20 mouse cellular contexts compared by ENCODE assay signal in genomic region chr19:46656151-46656840, GRCm38 (mm10). TPM values are rescaled to one million over a fixed set of nuclear protein-coding genes. Genes with fewer than 3 reads are reported as not detected.
"Had no signal": no experiment of that assay in that cellular context is flagged by ENCODE, and none has a peak within 500 bp of the region (broad histone marks: within the 10 kb centered on the region; RNA-seq: fewer than 3 reads in every experiment).

No protein-coding gene starts in this region.

- DNase-seq: kidney, postnatal 36 days; layer of hippocampus, adult 9-11 months; layer of hippocampus, postnatal 36 days; lung, embryonic 14.5 days; retina, postnatal 1 day; right cerebral cortex, postnatal 4 days; spleen, adult 18-20 months; thymus, adult 18-20 months; thymus, postnatal 14 days had no signal

- H3K4me1 ChIP-seq: midbrain, embryonic 12.5 days had no signal

- H3K27me3 ChIP-seq: limb, embryonic 12.5 days; midbrain, embryonic 12.5 days; neural tube, embryonic 13.5 days had no signal

- ATAC-seq: midbrain, embryonic 16.5 days had no signal

- H3K9me3 ChIP-seq: limb, embryonic 12.5 days; midbrain, embryonic 12.5 days; neural tube, embryonic 13.5 days had no signal

- H3K4me2 ChIP-seq: limb, embryonic 12.5 days; lung, embryonic 14.5 days; midbrain, embryonic 12.5 days; neural tube, embryonic 13.5 days had no signal

- H3K27ac ChIP-seq: limb, embryonic 12.5 days; liver, embryonic 14.5 days; midbrain, embryonic 12.5 days; neural tube, embryonic 13.5 days had no signal

- H3K4me3 ChIP-seq: limb, embryonic 12.5 days; midbrain, embryonic 12.5 days; neural tube, embryonic 13.5 days had no signal

- H3K9ac ChIP-seq: limb, embryonic 12.5 days; liver, embryonic 14.5 days; lung, embryonic 14.5 days; midbrain, embryonic 12.5 days; neural tube, embryonic 13.5 days had no signal

RNA-seq across cellular contexts. Expression of gene Cyp17a1, which starts 16.7 kb away (rescaled TPM):
- total RNA-seq: layer of hippocampus, adult 18-20 months; layer of hippocampus, postnatal 36 days; left cerebral cortex, adult 8-10 months; left cerebral cortex, postnatal 36 days; megakaryocyte-erythroid progenitor cell, adult 5-6 weeks had no signal
- polyA plus RNA-seq: kidney, postnatal 0 days; limb, embryonic 12.5 days; lung, embryonic 14.5 days; midbrain, embryonic 12.5 days; midbrain, embryonic 16.5 days; neural tube, embryonic 13.5 days; stomach, embryonic 14.5 days had no signal
